Mouse (Mus musculus): ENCODE data around the gene Slc47a1.
"Not testable (repeated sequence)": the region's sequence is repeated elsewhere in the genome, so short reads cannot be mapped to it uniquely, and the experiment has no call there.

The Slc47a1 gene

GRCm38 (mm10) chr11:61319923-61320567 is 58.1 kb downstream of the Slc47a1 start:
- no peak for DNase-seq (ENCODE audit: low read depth, low spot score)

- DNase-seq (ENCODE audit: low read depth, low spot score) = no peak
Measured at GRCm38 (mm10) chr11:61319233-61319922, 58.8 kb downstream of the Slc47a1 start.

- no peak for DNase-seq (ENCODE audit: low read depth, low spot score)
Measured at GRCm38 (mm10) chr11:61316864-61317263, 61.3 kb downstream of the Slc47a1 start.

- DNase-seq (ENCODE audit: low read depth, low spot score) = peak; percentile 26
Measured at GRCm38 (mm10) chr11:61310321-61310720, 67.8 kb downstream of the Slc47a1 start.

GRCm38 (mm10) chr11:61309831-61310230 is 68.3 kb downstream of the Slc47a1 start:
- DNase-seq (ENCODE audit: low read depth, low spot score) = peak; percentile 39

GRCm38 (mm10) chr11:61307795-61308194 is 70.3 kb downstream of the Slc47a1 start:
- DNase-seq (ENCODE audit: low read depth, low spot score) = peak; percentile 9

GRCm38 (mm10) chr11:61305377-61305776 is 72.8 kb downstream of the Slc47a1 start:
- peak; percentile 73 for DNase-seq (ENCODE audit: low read depth, low spot score)

- not testable (repeated sequence) for DNase-seq (ENCODE audit: low read depth, low spot score)
Measured at GRCm38 (mm10) chr11:61304535-61304934, 73.6 kb downstream of the Slc47a1 start.

GRCm38 (mm10) chr11:61300716-61301392 is 77.3 kb downstream of the Slc47a1 start:
- no peak for DNase-seq (ENCODE audit: low read depth, low spot score)

- DNase-seq (ENCODE audit: low read depth, low spot score) = no peak
Measured at GRCm38 (mm10) chr11:61300205-61300604, 77.9 kb downstream of the Slc47a1 start.

GRCm38 (mm10) chr11:61297901-61298300 is 80.2 kb downstream of the Slc47a1 start:
- no peak for DNase-seq (ENCODE audit: low read depth, low spot score)

GRCm38 (mm10) chr11:61297326-61297725 is 80.8 kb downstream of the Slc47a1 start:
- no peak for DNase-seq (ENCODE audit: low read depth, low spot score)

- DNase-seq (ENCODE audit: low read depth, low spot score) = no peak
Measured at GRCm38 (mm10) chr11:61296556-61296955, 81.6 kb downstream of the Slc47a1 start.

- no peak for DNase-seq (ENCODE audit: low read depth, low spot score)
Measured at GRCm38 (mm10) chr11:61295556-61295955, 82.6 kb downstream of the Slc47a1 start.

- no peak for DNase-seq (ENCODE audit: low read depth, low spot score)
Measured at GRCm38 (mm10) chr11:61294431-61294830, 83.7 kb downstream of the Slc47a1 start.

Measured in CD4-positive, CD25-positive, alpha-beta regulatory T cell, adult 2 months (primary cell).